Mouse (Mus musculus) CH12.LX (cell line): Measurements from ENCODE around the gene Csad.

ENCODE experiments used
- CHD1 ChIP-seq: IDR thresholded peaks from 2 replicates; pipeline ENCODE4 v1.6.1; 2012; ENCODE audit warnings: low read depth, low read length, improper control_type of control experiment, inconsistent platforms
- CHD2 ChIP-seq: IDR thresholded peaks from 2 replicates; pipeline ENCODE4 v1.6.1; 2011; ENCODE audit warnings: low read length, improper control_type of control experiment
- CTCF ChIP-seq, 2 experiments: IDR thresholded peaks in 1 of 2; conservative IDR thresholded peaks in 1 of 2; 2 replicates each; pipeline ENCODE4 v1.5.1; 2011 to 2012; ENCODE audit warnings: low read depth in 2 of 2, low read length in 2 of 2, improper control_type of control experiment in 1 of 2, inconsistent platforms in 1 of 2, mild to moderate bottlenecking in 1 of 2, moderate library complexity in 1 of 2
- E2F4 ChIP-seq: IDR thresholded peaks from 2 replicates; pipeline ENCODE4 v1.6.1; 2011; ENCODE audit warnings: low read depth, low read length, improper control_type of control experiment; ENCODE audit not compliant: insufficient replicate concordance
- ELF1 ChIP-seq: IDR thresholded peaks from 2 replicates; pipeline ENCODE4 v1.6.1; 2014; ENCODE audit warnings: low read depth, mild to moderate bottlenecking, inconsistent platforms, low read length, improper control_type of control experiment
- EP300 ChIP-seq: IDR thresholded peaks from 2 replicates; pipeline ENCODE4 v1.6.1; 2011; ENCODE audit warnings: low read length, improper control_type of control experiment
- GABPA ChIP-seq: IDR thresholded peaks from 2 replicates; pipeline ENCODE4 v1.6.1; 2012; ENCODE audit warnings: low read depth, low read length, improper control_type of control experiment, inconsistent platforms; ENCODE audit not compliant: insufficient replicate concordance
- MAX ChIP-seq: IDR thresholded peaks from 2 replicates; pipeline ENCODE4 v1.6.1; 2011; ENCODE audit warnings: low read length, improper control_type of control experiment
- POLR2A ChIP-seq: IDR thresholded peaks from 2 replicates; pipeline ENCODE4 v1.6.1; 2011; ENCODE audit warnings: low read depth, mild to moderate bottlenecking, improper control_type of control experiment, low read length
- POLR2AphosphoS2 ChIP-seq: IDR thresholded peaks from 2 replicates; pipeline ENCODE4 v1.6.1; 2011; ENCODE audit warnings: low read depth, low read length, improper control_type of control experiment
- USF1 ChIP-seq: IDR thresholded peaks from 2 replicates; pipeline ENCODE4 v1.6.1; 2014; ENCODE audit warnings: low read depth, mild to moderate bottlenecking, inconsistent platforms, low read length, improper control_type of control experiment
- USF2 ChIP-seq: conservative IDR thresholded peaks from 2 replicates; pipeline ENCODE4 v1.6.1; 2011; ENCODE audit warnings: low read depth, low read length, improper control_type of control experiment
- ZC3H11A ChIP-seq: IDR thresholded peaks from 2 replicates; pipeline ENCODE4 v1.6.1; 2012; ENCODE audit warnings: low read depth, mild to moderate bottlenecking, inconsistent platforms, low read length, improper control_type of control experiment

GRCm38 (mm10) chr15:102177417-102177816, 27.1 kb downstream of the Csad start:
- TF ChIP-seq POLR2A (no peak), GABPA (no peak), ELF1 (no peak), CTCF (conservative IDR thresholded peaks at IDR 0.05 in 1 of 2, IDR thresholded peaks at IDR 0.05 in 1 of 2; ENCODE audit: low read depth in 2 of 2, low read length in 2 of 2) (no peak), USF2 (no peak), MAX (no peak), E2F4 (no peak), POLR2AphosphoS2 (no peak), USF1 (no peak), CHD2 (no peak), EP300 (no peak), CHD1 (no peak), ZC3H11A (no peak)
